Mouse (Mus musculus): ENCODE data around the gene Sult5a1.

- no peak for TF ChIP-seq POLR2A (IDR thresholded peaks at IDR 0.05; ENCODE audit: borderline replicate concordance, insufficient read depth, low read length)
- TF ChIP-seq CTCF (IDR thresholded peaks at IDR 0.05; ENCODE audit: borderline replicate concordance, insufficient read depth, low read depth, low read length), result no peak
Measured at GRCm38 (mm10) chr8:123117127-123117731, 40.9 kb downstream of the Sult5a1 start, which contains the start of gene Cpne7.

All from cerebellum, adult 2 months (tissue).